Mouse (Mus musculus) brain, embryonic 14.5 days (tissue): ENCODE results near the gene Otud4. TPM values are rescaled to one million over a fixed set of nuclear protein-coding genes. Genes with fewer than 3 reads are reported as not detected.

Experiments used
- DNase-seq: peaks from one replicate; pipeline ENCODE4 v3.0.0-alpha.2; 2011; ENCODE audit warnings: low read depth
- CTCF ChIP-seq: fragments of 200-500 bp; IDR thresholded peaks from 2 replicates; pipeline ENCODE4 v1.5.1; 2012; ENCODE audit warnings: inconsistent platforms, mild to moderate bottlenecking, moderate library complexity, borderline replicate concordance; ENCODE audit not compliant: insufficient read depth, insufficient read length; ENCODE audit errors: extremely low read depth
- POLR2A ChIP-seq: fragments of 200-500 bp; IDR thresholded peaks from 2 replicates; pipeline ENCODE4 v1.6.1; 2012; ENCODE audit warnings: mild to moderate bottlenecking, inconsistent platforms, borderline replicate concordance; ENCODE audit not compliant: poor library complexity, insufficient read depth, insufficient read length, severe bottlenecking; ENCODE audit errors: extremely low read depth
- polyA plus RNA-seq: library from polyadenylated mRNA; depleted of rRNA; stranded (reverse); fragments of >200 nt; gene quantifications from 2 replicates; pipeline ENCODE4 v1.2.3, GENCODE M21; 2012; rRNA removed

The Otud4 gene
- polyA plus RNA-seq, 1 experiment = 28.9 TPM

GRCm38 (mm10) chr8:79721537-79721936, 82.1 kb downstream of the Otud4 start:
- DNase-seq = no peak
- TF ChIP-seq POLR2A (no peak), CTCF (no peak)

DNA sequence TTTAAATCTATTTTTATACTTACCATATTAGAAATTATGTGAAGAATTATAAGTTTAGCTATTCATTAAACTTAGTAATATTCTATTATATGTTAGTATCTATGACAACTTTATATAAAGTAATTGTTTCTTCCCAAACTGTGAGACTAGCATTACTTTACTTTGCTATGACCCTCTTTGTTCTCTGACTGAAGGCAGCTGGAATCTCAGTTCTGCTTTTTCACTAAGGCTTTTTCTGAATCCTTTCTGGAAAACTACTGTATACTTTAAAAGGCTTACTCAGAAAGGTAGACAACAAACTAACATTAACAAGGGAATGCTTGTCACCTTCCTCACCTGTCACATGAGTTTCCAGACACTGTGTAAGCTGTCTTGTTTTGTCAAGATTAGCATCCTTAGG, 83.9 kb downstream of the Otud4 start:
- no peak for TF ChIP-seq POLR2A
- no peak for DNase-seq

DNA sequence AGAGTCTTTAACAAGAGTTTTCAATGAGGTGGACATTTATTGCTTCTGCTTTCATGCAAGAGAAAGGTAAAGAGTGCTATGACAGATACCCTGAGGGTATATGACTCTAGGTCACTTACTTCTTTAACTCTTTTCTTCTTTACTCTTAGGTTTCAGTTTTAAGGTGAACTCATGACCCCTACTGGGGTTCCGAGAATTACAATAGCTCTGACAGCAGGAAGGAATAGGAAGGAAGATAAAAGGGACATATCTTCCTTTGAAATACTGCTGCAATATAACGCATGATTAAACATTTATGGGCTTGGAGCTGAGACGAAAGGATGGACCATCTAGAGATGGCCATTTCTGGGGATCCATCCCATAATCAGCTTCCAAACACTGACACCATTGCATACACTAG, 85.2 kb downstream of the Otud4 start:
- no peak for TF ChIP-seq POLR2A
- TF ChIP-seq CTCF = no peak
- no peak for DNase-seq

Other genes with a start within 250 kb of the Otud4 start
- 58.1 and 69.3 TPM in 2 replicates for gene Smad1, start 240.1 kb upstream of the Otud4 start, polyA plus RNA-seq
- gene Abce1, start 72.1 kb downstream of the Otud4 start, polyA plus RNA-seq = 48.0 and 57.8 TPM in 2 replicates
- gene Anapc10, start 72.2 kb downstream of the Otud4 start, polyA plus RNA-seq = 10.0 and 12.1 TPM in 2 replicates